Mouse (Mus musculus) thymus, postnatal 0 days (tissue): ENCODE data around the gene Cblc. TPM values are rescaled to one million over a fixed set of nuclear protein-coding genes. Genes with fewer than 3 reads are reported as not detected.

Source experiments
- DNase-seq: peaks from one replicate; pipeline ENCODE4 v3.0.0-alpha.2; 2015; ENCODE audit warnings: low spot score
- polyA plus RNA-seq: library from polyadenylated mRNA; unstranded; fragments of >200 nt; fragmentation: Nextera tagmentation; extraction: Ambion mirVana; gene quantifications from 2 replicates; pipeline ENCODE4 v1.2.1, GENCODE M21; 2015

Cblc gene
- polyA plus RNA-seq: 2.6 and 4.2 TPM in 2 replicates

DNA sequence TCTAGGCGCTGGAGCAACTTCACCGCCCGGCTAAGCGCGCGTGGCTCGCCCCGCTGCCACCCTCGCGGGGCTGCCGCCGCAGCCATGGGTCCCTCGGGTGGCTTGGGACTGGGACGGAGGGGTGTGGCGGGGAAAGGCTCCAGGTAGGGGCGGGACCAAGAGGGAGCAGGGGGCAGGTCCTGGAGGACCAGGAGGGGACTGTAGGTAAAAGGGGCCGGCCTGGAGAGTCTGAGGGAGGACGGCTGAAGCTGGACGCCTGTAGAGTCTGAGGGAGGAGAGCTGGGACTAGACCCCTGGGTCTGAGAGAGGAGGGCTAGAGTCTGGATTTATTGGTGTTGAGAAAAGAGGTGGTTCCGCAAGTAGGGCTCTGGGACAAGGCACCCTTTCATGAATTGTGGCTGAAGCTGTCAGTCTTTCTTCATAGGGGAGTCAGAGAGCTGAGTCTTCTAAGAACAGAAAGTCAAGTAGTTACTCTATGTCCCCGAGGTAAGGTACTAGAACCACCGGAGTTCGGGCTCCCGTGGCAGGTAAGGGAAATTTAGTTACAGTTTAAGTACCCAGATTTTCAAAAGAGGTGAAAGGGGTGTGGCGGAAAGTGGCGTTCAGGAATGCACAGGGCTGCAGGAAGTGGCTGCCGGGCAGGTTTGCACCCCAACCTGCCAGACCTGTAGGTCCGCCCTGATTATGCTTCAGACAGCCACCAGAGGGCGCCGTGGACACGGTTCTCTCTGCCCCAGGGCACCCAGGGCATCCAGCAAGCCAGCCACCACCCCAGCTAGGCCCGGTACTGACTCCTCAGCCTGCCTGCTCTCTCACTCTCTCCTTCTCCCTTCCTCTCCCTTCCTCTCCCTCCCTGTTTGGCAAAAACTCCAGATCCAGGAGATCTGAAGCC, at the start of gene Cblc:
Gene Cblc, minus strand, starts transcription at position 113 of the 892 bp plus-strand sequence.
- DNase-seq: peak; percentile 87

DNA sequence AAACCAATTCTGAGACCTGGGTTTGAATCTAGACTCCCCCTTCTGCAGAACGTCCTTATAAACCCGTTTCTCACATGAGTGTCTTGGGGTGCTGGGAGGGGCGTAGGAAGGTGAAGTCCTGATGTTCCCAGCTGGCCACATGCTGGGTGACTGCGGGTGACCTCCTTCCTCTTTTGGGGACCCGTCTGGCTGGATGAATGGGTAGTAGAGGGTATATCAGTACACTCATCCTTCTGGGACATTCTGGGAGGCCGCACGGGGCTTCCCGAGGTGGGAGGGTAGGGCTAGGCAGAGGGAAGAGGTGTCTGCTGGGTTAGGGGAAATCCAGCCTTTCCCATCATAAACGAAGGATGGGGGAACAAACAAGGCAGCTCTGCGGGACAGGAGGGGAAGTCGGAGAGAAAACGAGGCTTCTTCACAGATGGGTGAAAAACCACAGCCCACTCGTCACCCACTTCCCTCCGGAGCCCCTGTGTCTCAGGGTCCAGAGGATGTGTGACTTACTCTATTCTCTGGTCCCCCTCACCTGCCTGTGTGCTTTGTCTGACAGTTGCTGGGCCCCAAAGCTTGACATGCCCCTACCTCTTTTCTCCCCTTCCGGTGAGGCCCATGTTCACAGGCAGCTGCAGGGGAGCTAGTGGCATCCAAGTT, 48.0 kb upstream of the Cblc start:
- peak; percentile 91 for DNase-seq

DNA sequence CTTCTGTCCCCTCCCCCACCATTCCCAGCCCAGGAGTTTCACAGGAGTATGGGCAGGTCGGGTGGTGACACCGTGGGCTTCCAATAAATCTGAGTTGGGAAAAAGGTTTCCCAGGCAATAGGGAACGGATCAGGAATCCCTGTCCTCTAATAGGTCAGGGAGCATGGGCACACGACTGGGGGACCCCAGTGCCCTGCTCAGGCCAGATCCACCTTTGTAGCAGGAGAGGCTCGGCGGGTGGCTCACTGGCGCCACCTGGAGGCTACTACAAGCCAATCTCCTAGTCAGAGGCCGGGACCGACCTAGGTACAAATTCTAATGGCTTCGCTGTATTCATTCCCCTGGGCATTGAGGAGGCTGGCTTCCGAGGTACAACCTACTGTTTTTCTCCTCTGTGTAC, 47.0 kb upstream of the Cblc start:
- DNase-seq: peak; percentile 77

DNA sequence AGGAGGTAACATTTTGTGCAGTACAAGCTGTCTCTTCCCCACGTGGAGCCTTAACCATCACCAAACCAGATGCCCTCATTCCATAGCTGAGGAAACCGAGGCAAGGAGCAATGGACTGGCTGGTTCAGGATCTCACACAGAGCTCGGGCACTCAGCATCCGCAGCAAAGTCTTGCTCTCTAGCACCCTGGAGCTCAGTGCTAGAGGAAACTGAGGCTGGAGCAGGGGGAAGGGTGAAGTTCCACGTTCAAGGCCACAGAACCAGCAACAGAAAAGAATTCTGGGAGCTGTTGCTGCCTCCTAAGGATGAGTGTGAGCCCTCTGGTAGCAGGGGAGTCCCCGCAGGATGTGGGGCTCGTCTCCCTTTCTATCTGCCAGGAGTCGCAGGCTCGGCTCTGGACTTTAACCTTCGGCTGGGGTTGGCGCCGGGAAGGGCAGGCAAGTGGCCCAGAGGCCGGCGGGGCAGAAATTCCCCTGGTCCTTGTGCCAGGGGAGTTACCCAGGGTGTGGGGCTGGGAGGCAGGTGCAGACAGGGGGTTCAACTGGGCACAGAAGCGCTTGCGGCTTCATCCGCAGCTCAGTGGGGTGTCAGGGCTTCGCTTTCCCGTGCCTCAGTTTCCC, 46.4 kb upstream of the Cblc start:
- DNase-seq: peak; percentile 27

DNA sequence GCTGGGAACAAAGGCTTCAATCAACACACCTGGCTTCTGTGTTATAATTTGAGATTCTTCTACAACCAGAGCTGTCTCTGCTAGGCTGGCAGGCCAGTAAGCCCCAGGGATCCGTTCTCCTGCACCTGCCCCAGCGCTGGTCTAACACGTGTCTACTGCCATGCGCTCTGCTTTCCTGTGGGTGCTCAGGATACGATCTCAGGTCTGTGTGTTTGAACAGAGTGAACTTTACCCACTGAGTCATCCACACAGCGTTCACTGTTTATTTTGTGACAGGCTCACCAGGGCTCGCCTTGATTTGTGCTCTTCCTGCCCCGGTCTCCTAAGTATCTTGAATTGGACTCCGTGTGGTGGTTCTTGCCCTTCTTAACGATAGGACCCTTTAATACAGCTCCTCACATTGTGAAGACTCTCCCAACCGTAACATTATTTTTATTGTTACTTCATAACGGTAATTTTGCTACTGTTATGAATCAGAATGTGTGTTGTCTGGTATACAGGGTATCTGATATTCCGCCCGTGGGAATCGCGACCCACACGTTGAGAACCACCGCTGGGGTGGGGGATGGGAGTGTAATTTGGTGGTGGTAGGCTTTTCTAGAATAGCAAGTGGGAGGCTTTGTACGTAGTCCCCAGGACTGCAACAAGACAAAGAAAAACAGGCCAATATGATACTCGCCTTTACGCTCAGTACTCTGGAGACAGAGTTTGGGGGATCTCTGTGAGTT, 45.2 kb upstream of the Cblc start:
- peak; percentile 85 for DNase-seq

DNA sequence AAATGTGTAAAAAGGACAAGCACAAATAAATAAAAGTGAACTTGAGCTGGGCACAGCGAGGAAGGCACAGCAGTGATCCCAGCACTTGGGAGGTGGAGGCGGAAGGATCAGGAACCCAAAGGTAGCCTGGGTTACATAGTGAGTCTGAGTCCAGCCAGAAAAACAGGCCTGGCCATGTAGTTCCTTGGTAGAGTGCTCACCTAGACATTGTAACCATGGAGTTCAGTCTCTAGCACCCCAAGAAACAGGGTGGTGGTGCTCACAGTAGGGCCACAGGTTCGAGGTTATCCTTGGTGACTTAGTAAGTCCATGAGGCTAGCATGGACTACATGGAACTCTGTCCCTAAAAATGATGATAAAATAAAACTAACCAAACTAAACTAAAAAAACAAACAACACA, 44.3 kb upstream of the Cblc start:
- DNase-seq: no peak

DNA sequence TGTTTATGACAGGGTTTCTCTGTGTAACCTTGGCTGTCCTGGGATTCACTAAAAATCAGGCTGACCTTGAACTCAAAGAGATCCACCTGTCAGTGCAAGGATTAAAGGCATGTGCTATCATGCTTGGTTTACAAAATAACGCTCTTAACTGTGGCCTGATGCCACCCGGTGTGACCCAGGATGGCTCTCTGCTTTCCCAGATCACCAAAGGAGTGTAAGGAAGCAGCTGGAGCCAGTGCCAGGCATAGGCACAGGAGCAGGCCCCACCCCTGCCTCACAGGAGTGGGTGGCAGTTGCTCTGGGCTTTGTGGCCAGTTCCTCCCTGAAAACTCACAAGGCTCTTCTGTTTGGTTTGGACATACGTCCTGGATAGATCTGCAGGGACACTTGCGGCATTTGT, 43.8 kb upstream of the Cblc start:
- no peak for DNase-seq

DNA sequence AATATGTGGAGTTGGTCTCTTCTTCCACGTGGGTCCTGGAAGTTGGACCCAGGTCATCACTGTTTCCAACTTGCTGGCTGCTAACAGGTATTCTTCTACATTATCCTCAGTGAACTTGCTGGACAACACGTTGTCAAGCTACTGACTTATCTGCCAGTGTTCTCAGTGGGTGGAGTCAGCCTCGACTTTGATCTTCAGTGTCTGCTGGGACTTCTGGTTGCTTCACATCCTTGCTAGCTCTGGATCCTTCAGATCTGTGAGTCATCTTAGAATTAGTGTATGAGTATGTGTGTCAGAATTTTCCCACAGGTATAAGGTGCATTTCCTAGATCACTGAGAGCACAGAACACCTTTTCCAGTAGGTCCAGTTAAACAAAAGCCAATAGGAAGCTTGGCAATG, 40.2 kb upstream of the Cblc start:
- no peak for DNase-seq

DNA sequence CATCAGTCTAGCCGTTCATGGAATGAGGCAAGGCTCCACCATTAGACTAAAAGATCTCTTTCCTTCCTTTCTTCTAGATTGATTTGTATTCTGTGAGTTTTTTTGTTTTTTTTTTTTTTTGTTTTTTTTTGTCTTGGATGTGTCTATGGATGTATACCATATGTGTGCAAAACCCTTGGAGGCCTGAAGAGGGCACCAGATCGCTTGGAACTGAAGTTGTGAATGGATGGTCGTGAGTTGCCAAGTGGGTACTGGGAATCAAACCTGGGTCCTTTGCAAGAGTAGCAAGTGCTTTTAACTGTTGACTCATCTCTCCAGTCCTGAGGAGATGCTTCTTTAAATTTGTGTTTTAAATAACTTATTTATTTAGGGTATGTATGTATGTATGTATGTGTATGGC, 37.4 kb upstream of the Cblc start:
- no peak for DNase-seq

DNA sequence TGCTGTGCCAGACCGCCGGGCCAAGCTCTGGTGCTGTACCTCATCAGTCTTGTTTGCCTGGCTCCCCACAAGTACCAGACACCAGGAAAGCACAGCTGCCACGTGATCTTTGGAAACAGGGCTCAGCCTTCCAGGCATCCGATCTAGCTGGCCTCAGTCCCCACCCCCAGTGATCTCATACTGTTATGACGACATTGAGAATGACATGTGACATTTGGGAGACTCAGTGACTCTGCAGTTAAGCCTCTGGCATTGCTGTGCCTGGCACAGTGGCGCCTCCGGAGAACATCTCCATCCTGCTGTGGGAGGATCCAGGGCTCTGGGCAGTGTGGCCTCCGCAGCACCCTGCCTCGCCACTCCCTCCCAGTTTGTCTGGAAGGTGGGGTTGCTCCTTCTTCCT, 35.2 kb upstream of the Cblc start:
- no peak for DNase-seq

DNA sequence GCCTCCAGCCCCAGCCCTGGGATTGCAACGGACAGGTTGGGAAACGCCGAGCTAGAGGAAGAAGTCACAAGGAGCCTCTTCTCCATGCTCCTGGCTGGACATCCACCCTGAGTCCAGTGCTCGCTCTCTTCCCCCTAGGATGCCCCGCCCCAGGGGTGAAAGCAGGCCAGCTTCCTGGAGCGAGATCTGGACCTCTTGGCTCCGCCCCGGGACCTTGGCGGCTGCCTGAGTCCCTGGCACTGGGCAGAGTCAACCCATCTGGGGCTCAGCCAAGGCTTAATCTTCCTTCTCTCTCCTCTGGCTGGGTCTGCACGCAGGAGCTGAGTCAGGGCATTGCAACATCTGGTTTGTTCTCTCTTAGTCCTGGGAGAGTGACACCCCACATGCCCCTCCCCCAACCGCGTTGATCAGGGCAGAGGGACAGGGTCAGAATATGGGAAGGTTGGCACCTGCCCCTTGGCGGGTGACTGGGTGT, 34.1 kb upstream of the Cblc start:
- DNase-seq: no peak

DNA sequence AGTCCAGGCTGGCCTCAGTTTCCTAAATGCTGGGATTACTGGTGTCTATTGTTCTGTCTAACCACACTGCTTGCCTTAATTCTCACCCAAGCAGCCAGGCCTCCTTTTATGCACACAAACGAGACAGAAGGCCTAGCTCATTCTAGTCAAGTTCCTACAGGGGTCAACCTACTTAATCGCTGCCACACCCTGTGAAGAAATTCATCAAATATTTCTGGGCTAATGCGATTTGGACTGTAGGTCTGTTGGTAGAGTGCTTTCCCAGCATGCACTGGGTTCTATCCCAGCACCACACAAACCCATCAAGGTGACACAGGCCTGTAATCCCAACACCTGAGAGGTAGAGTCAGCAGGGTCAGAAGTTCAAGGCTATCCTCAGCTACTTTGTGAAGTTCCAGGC, 33.1 kb upstream of the Cblc start:
- DNase-seq: no peak

DNA sequence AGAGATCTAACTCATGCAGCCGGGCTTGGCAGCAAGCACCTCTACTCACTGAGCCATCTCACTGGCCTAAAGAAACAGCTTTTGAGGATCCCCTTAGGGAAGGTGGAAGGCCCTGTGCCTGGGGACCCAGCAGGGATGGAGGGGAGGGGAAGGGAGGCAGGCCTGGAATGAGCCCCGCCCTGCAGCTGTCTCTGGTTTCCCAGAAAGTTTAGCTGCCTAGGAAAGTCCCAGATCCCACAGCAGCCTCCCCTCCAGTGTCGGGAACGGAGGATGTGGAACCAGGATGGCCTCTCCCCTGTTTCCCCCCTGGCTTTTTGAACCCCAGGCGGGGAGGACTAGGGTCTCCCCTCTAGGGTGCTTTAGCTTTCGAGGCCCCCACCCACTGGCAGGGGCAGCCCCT, 30.1 kb upstream of the Cblc start:
- DNase-seq: no peak

DNA sequence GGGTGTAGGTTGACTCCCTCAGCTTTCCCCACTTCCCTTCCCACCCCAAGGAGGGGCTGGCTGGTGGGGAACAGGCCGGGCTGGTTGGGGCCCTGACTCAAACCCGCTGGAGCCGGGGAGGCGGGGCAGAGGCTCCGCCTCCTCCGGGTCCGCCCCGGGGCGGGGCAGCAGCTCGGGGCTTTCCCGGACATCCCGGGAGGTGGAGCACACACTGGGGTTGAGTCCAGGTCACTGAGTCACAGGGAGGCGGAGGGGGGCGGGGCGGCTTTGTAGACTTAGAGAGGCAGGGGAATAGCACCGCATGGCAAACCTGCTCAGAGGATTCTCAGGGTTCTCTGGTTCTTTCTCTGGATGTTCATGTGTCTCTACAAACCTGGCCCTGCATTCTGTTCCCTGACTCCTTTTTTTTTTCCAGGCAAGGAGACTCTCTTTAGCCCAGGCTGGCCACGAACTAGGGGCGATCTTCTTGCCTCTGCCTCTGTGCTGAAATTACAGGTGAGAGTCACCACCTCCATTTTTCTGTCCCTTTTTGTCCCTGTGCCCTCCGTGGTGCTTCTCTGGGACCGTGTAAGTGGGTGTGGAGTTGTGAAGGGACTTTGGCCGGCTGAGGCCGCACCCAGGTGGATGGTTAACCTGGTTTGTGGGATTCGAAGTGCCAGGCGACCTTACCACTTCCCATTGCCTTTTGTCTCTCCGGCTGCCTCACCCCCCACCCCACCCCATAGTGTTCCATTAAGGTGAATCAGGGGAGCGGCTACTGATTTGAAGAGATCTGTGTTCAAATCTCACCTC, 27.8 kb upstream of the Cblc start:
- peak; percentile 49 for DNase-seq

DNA sequence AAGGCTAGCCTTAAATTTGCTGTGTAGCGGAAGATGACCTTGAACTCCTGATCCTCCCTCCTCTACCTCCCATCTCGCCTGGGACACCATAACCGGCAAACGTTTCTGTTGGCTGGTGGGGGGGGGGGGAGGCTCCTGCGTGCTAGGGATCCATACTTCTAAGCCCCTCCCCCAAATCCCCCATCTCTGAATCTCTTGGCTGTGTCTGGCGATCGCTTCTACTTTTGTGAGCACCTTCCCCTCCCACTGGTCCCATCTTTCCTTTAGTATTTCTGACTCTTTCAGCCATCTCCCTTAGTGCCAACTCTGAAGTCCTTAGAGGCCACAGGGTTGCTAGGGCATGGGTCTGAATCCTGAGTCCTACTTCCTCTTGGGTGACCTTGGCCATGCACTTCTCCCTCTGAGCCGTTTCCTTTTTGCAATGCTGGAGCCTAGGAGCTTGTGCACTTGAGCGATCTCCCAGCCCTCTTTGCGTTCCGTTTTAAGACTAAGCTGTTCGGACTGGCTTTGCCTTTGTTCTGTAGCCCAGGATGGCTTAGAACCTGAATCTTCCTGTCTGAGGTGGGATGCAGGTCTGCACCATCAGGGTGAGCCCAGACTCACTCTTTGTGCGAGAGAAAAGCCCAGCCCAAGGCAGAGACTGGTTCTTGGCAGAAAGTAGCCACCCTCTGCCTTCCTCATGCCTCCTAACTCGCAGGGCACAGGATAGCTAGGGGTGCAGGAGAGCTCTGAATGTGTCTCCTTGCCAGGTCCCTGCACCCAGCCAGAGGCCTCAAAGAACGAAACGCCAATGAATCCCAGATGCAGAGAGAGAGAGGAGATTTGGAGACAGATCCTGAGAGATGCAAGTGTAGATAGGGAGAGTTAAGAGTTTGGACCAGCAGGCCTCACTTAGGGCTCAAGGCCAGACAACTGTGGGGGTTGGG, 26.9 kb upstream of the Cblc start:
- DNase-seq: no peak

DNA sequence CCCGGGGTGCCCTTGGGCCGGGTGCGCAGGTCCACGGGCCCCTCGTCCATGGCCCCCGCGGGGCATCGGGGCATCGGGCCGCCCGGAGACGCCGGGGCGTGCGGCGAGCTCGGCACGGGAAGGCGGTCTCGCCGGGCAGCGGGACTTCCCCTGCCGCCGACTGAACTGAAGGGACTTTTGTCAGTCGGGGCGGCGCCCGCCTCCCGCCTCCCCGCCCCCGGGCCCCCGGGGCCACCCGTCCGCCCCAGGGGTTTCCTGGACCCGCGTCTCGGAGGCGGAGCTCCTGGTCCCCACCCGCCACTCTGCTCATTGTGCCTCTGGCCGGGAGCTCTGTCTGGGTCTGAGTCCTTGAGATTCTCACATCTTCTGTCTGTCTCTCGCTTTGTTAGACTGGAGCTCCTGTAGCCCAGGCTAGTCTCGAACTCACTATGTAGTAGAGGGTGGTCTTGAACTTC, 26.0 kb upstream of the Cblc start, which contains the start of gene Bcl3:
Gene Bcl3, minus strand, starts transcription at position 167 of the 455 bp plus-strand sequence.
- DNase-seq: peak; percentile 40

DNA sequence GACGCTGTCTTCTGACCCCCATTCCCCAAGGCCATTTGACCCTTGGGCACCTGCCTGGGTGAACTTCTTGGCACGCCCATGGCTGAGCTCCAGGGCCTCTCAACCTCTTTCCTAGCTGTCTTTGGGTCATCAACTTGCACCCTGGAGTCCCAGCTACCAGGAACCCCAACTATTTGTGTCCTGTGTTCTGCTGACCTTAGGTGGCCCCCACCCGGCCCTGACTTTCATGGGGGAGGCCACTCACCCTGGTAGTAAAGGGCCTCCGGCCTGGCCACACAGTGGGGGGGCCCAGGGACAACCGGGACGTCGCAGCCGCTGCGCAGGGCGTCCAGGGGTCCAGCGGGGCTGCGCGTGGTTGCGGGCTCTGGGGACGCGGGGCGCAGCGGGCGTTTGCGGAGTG, 25.6 kb upstream of the Cblc start:
- DNase-seq: no peak

DNA sequence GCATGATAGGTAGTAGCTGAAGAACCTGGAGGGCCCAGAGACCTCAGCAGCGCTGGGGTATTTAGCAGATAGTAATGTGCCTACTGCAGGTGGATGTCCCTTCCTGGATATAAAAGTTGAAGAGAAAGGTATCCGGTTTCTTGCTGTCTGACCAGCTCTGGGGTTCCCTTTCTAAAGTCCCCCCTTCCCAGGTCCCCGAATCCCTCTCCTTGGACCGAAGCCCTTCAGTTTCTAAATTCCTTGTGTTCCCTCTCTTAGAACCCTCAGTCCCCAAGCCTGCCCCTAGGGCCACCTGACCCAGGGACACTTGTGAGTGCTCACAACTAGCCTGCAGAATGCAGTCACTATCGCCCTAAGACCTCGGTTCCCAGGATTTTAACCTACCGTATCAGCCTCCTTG, 25.0 kb upstream of the Cblc start:
- no peak for DNase-seq

DNA sequence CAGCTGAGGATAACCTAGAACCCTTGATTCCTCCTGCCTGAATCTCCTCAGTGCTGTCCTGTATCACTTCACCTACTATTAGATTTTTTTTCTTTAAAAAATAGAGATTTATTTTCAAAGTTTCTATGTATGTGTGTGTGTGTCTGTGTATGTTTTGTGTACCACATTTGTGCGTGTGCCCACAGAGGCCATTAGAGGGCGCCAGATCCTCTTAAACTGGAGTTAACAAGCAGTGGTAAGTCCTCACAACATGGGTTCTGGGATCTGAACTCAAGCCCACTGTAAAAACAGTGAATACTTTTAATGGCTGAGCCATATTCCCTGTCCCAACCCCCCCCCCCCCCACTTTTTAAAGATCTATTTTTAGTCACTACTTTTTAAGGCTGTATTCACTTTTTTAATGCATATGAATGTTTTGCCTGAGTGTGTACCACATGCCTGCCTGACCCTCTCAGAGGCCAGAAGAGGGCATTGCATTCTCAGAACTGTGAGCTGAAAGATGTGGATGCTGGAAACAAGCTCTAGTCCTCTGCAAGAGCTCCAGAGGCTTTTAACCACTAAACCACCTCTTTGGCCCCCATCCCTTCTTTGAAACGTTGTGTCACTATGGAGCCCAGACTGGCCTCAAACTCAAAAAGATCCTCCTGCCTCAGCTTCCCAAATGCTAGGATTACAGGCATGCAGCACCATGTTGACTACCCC, 23.9 kb upstream of the Cblc start:
- no peak for DNase-seq
